Mouse (Mus musculus) intestine, embryonic 14.5 days (tissue): ENCODE measurements around the gene Zfp385b. TPM values are rescaled to one million over a fixed set of nuclear protein-coding genes. Genes with fewer than 3 reads are reported as not detected.
A peak's percentile ranks its signal among the peaks of the same experiment; 100 is the strongest.

ENCODE experiments used
- ATAC-seq: fragments of 200-750 bp; cut with Nextera tagmentation; replicated peaks from 2 replicates; pipeline ENCODE4 v1.8.0; 2017; ENCODE audit warnings: low read depth, moderate number of reproducible peaks, moderate TSS enrichment, moderate library complexity; ENCODE audit not compliant: low FRiP score, low TSS enrichment
- DNase-seq: peaks from one replicate; pipeline ENCODE4 v3.0.0-alpha.2; 2018; ENCODE audit warnings: low spot score
- H3K27ac ChIP-seq: fragments of 300-500 bp; sonication (generic); 2 replicates; pipeline ENCODE4 v1.5.1; 2014; ENCODE audit warnings: low read depth, mild to moderate bottlenecking, control low read depth
- H3K27me3 ChIP-seq: fragments of 300-500 bp; sonication (generic); replicated peaks from 2 replicates; pipeline ENCODE4 v1.6.1; 2014; ENCODE audit warnings: low read length, control low read depth; ENCODE audit not compliant: control insufficient read depth, insufficient read depth
- H3K36me3 ChIP-seq: fragments of 300-500 bp; sonication (generic); 2 replicates; pipeline ENCODE4 v1.6.1; 2014; ENCODE audit warnings: low read length, control low read depth; ENCODE audit not compliant: control insufficient read depth, insufficient read depth
- H3K4me1 ChIP-seq: fragments of 300-500 bp; sonication (generic); replicated peaks from 2 replicates; pipeline ENCODE4 v1.6.1; 2014; ENCODE audit warnings: low read length, control low read depth, mixed read lengths; ENCODE audit not compliant: control insufficient read depth, insufficient read depth
- H3K4me2 ChIP-seq: fragments of 300-500 bp; sonication (generic); 2 replicates; pipeline ENCODE4 v1.6.1; 2014; ENCODE audit warnings: low read length
- H3K4me3 ChIP-seq: fragments of 300-500 bp; sonication (generic); 2 replicates; pipeline ENCODE4 v1.5.1; 2014; ENCODE audit warnings: low read depth, low read length, control low read depth, mixed read lengths
- H3K9ac ChIP-seq: fragments of 300-500 bp; sonication (generic); 2 replicates; pipeline ENCODE4 v1.6.1; 2014; ENCODE audit warnings: mild to moderate bottlenecking, low read length
- H3K9me3 ChIP-seq: fragments of 300-500 bp; sonication (generic); 2 replicates; pipeline ENCODE4 v1.6.1; 2016; ENCODE audit warnings: low read length, control low read depth; ENCODE audit not compliant: control insufficient read depth
- WGBS: fragments of 180-500 bp; shearing (Covaris S2); extraction: QIAGEN DNeasy Blood & Tissue Kit; methylation state at CpG from one replicate; pipeline ENCODE4 v1.1.7; 2014; 5-methylcytosine and 5-hydroxymethylcytosine counted together
- polyA plus RNA-seq: library from polyadenylated mRNA; unstranded; fragments of >200 nt; fragmentation: Nextera tagmentation; extraction: Ambion mirVana; gene quantifications from 2 replicates; pipeline ENCODE4 v1.2.1, GENCODE M21; 2014

Gene Zfp385b
- polyA plus RNA-seq, 1 experiment from 2014 or later = 7.9 TPM

DNA sequence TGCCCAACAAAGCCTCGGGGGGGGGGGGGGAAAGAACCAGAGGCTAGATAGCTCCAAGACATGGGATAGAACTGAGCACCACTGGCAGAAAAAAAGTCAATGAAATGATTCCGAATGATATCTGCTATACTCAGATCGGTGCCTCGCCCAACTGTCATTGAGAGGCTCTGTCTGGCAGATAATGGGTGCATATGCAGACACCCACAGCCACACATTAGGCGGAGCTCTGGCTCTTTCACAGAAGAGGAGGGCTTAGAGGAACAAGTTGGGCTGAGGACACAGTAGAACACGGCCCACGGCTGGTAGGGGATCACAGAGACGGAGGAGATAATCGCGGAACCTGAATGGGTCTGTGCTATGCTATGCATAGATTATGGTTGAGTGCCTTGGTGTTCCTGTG, 145.7 kb downstream of the Zfp385b start:
- ATAC-seq = no peak
- WGBS = 90% methylated on average over 10 of the region's 10 CpGs
- no peak overlapping the region for H3K9ac ChIP-seq
- DNase-seq = no peak
- H3K27ac ChIP-seq = no peak overlapping the region
- no peaks in the 10 kb centered on the region for H3K9me3 ChIP-seq
- no peaks in the 10 kb centered on the region for H3K36me3 ChIP-seq
- H3K4me1 ChIP-seq = no peaks in the 10 kb centered on the region
- H3K4me3 ChIP-seq = no peak overlapping the region
- H3K27me3 ChIP-seq = no peaks in the 10 kb centered on the region
- H3K4me2 ChIP-seq = no peak overlapping the region

DNA sequence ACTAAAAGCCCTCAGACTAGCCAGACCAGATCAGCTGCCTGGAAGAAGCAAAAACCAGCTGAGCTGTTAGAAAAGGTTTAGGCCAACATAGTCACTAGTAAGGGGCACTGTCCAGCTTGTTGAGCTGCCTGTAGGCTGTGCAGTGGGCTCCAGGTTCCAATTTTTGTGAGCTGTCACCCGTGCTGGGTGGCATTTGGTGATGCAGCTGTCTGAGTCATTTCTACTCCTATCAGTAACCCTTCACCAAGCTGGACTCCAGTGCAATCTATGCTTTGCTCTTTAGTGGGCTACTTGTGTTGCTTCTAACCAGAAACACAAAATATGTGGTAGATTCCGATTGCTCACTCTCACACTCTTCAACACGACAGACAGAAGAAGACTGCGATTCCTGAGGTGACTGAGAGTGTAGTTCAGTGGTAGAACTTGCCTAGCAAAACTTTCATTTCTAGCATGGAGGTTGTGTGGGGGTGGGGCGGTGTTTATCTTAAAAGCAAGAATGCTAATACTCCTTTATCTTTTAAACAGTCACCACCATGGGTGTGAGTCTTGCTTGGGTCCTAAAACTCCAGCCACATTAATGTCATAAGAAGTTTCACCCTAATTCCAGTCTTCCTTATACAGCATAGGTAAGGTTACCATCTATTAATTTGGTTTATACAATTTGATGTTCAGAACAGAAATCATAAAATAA, 147.1 kb downstream of the Zfp385b start:
- Histone ChIP-seq H3K4me1 (no peaks in the 10 kb centered on the region), H3K27me3 (no peaks in the 10 kb centered on the region), H3K36me3 (no peaks in the 10 kb centered on the region), H3K4me2 (no peak overlapping the region), H3K9ac (no peak overlapping the region), H3K27ac (no peak overlapping the region), H3K4me3 (no peak overlapping the region), H3K9me3 (no peaks in the 10 kb centered on the region)
- DNase-seq (no peak), ATAC-seq (no peak)
- 87% methylated on average over 5 of the region's 5 CpGs for WGBS

DNA sequence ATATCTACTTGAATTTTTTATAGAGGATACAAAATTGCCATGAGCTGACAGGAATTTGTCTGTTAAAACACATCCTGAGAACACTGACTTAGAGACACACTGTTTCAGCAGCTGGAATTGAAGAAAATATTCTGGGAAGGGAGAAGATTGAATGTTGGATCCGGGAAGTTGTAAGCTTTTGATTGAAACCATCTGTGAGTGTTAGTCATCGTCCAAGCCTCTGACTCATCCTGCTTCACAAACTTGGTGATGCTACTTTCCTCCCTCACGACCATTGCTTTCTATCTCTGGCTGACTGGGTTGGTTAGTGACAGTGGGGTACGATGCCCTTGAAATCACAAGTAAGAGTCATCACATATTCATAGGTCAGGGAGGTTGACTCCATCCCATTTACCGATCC, 157.3 kb downstream of the Zfp385b start:
- H3K9ac ChIP-seq = no peak overlapping the region
- ATAC-seq = no peak
- H3K9me3 ChIP-seq = no peaks in the 10 kb centered on the region
- WGBS = 63% methylated on average over 5 of the region's 5 CpGs
- no peak overlapping the region for H3K27ac ChIP-seq
- no peak overlapping the region for H3K4me2 ChIP-seq
- H3K4me3 ChIP-seq = no peak overlapping the region
- H3K4me1 ChIP-seq = no peaks in the 10 kb centered on the region
- no peak for DNase-seq
- H3K36me3 ChIP-seq = no peaks in the 10 kb centered on the region
- no peaks in the 10 kb centered on the region for H3K27me3 ChIP-seq

DNA sequence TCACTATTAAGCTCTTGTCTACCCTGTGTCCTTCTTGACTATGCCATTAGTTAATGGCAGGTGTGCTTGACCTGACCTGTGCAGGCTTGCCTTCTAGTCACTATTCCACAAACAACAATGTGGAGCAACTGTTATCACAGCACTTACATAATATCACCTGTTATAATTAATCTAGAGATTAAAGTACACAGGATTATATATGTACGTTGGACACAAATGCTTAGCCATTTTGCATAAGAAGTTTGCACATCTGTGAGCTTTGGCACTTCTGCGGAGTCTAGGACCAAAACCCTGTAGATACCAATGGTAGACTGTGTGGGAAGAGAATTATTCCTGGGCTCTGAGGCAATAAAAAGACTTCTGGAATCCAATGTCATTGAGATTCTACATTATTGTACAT, 165.8 kb downstream of the Zfp385b start:
- H3K4me2 ChIP-seq = no peak overlapping the region
- WGBS = 96% methylated on average over 2 of the region's 2 CpGs
- no peak overlapping the region for H3K9ac ChIP-seq
- H3K36me3 ChIP-seq = no peaks in the 10 kb centered on the region
- H3K4me3 ChIP-seq = no peak overlapping the region
- no peaks in the 10 kb centered on the region for H3K4me1 ChIP-seq
- no peak overlapping the region for H3K27ac ChIP-seq
- DNase-seq = no peak
- H3K27me3 ChIP-seq = no peaks in the 10 kb centered on the region
- no peaks in the 10 kb centered on the region for H3K9me3 ChIP-seq
- no peak for ATAC-seq

DNA sequence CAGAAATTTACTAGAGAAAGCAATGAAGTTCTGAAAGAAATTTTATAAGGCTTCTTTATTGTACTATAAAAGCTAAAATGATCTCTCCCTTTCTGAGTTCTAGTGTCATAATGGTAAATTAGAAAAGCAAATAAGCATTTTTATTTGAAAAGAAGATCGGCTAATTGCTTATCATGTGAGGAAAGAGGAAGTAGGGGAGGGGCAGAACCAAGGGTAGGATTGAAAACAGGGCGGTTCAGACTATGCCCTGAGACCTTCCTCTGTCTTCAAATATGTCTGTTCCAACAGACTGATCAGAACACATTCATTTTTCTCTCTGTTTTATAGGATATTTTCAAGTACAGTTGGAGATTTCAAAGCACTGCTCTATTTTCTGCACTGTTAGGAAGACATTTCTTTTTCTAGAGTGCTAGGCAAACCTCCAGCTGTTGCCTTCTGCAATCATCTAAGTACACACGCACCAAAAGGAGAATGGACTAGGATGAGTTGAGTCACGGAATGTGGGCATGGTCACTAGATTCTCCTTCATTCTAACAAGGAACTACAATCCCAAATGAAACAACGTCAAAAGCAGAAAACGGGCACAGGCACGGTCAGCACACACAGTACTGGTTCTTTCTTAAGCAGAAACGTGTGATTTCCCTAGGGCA, 177.8 kb downstream of the Zfp385b start:
- no peaks in the 10 kb centered on the region for H3K27me3 ChIP-seq
- H3K4me3 ChIP-seq = no peak overlapping the region
- no peak for DNase-seq
- no peaks in the 10 kb centered on the region for H3K36me3 ChIP-seq
- H3K9me3 ChIP-seq = no peaks in the 10 kb centered on the region
- H3K27ac ChIP-seq = no peak overlapping the region
- no peak overlapping the region for H3K4me2 ChIP-seq
- ATAC-seq = no peak
- H3K9ac ChIP-seq = no peak overlapping the region
- no peaks in the 10 kb centered on the region for H3K4me1 ChIP-seq
- WGBS = 87% methylated on average over 8 of the region's 8 CpGs

DNA sequence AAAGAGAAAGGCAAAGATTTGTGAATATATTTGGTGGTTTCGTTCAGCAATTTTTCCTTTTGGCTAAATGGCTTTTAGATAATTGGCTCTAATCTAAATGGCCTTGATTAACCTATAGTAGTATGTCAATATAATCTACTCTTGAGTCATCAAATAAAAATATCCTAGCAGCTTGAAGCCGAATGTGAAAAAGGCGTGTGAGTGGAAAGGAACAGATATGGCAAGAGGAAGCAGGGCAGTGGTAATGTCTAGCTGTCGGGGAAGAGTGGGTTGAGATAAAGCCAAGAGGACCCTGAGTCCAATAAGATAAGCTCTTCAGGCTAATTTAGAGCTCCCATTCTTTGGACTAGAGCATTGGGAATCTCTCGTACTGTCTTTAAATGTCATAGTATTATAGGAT, 179.4 kb downstream of the Zfp385b start:
- Histone ChIP-seq H3K4me2 (no peak overlapping the region), H3K9me3 (no peaks in the 10 kb centered on the region), H3K36me3 (no peaks in the 10 kb centered on the region), H3K9ac (no peak overlapping the region), H3K27me3 (no peaks in the 10 kb centered on the region), H3K4me3 (no peak overlapping the region), H3K27ac (no peak overlapping the region), H3K4me1 (no peaks in the 10 kb centered on the region)
- ATAC-seq (no peak), DNase-seq (no peak)
- WGBS = 75% methylated on average over 5 of the region's 5 CpGs

DNA sequence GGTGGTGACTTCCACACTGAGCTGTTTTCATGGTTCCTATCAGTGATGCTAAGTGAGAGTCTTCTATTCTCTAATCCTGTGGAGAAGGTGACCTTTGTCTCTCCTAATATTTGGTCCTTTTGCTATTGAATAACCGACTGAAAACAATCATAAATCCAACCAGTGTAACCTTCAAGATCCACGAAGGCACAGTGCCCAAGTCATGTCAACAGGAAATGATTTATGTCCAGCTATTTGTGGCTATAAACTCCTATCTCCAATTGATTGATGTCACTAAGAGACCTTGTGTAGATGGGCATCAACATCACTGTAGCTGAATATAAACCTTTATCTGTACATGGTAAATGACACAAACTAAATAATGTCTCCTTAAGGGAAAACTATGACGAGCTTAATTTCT, 187.8 kb downstream of the Zfp385b start:
- no peak overlapping the region for H3K4me2 ChIP-seq
- DNase-seq (no peak), ATAC-seq (peak; percentile 36; the same call in 1 of the 2 replicates)
- no peak overlapping the region for H3K9ac ChIP-seq
- 30% methylated on average over 3 of the region's 3 CpGs for whole genome bisulfite sequencing
- no peak overlapping the region for H3K27ac ChIP-seq
- no peaks in the 10 kb centered on the region for H3K9me3 ChIP-seq
- H3K27me3 ChIP-seq = no peaks in the 10 kb centered on the region
- no peak overlapping the region for H3K4me3 ChIP-seq
- no peaks in the 10 kb centered on the region for H3K36me3 ChIP-seq
- no peaks in the 10 kb centered on the region for H3K4me1 ChIP-seq

DNA sequence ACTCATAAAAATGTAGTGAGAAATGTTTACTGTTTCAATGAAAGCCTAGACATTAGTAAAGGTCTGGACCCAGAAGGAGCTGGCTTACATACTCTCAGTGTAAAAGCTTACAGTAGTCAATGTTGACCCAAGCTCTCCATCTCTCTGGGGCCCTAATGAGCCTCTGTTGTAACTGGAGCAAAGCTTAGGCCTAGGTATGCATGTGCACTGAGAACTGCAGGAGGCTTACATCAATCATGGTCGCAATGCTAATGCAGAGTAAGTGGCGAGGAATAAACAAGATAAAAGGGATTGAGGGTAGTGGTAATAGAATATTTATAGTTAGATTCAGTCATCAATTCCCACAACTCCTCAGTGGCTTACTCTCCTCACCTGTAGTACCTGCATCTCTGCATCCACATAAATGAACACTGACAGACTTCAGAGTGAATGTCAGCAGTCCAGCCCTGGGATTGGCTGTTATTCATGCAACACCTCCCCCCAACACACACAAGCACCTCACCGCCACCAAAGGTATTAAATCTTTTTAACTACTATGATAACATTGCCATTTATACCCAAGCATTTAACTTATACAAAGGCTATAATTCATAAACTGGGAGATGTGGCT, 191.7 kb downstream of the Zfp385b start:
- DNase-seq = no peak
- H3K4me2 ChIP-seq = no peak overlapping the region
- 52% methylated on average over 3 of the region's 3 CpGs for WGBS
- no peak overlapping the region for H3K27ac ChIP-seq
- no peak overlapping the region for H3K4me3 ChIP-seq
- no peak for ATAC-seq
- no peaks in the 10 kb centered on the region for H3K36me3 ChIP-seq
- no peak overlapping the region for H3K9ac ChIP-seq
- H3K9me3 ChIP-seq = no peaks in the 10 kb centered on the region
- H3K4me1 ChIP-seq = no peaks in the 10 kb centered on the region
- no peaks in the 10 kb centered on the region for H3K27me3 ChIP-seq

DNA sequence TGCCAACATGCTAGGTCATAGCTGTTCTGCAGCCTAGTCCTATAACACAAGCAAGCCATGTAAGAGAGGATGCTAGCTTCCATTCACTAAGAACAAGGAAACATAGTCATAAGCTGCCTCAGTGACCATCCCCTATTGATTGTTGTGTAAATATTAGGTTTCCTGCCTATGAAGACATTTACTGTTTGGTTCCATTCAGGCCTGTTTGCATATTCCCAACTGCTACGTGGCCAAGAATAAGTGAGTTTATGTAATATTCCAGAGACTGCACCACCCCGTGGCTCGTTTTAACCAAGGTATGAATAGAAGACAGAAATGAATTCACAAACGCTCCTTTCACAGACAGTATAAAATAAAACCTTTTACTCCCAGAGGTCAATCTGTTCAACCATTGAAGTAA, 200.8 kb downstream of the Zfp385b start:
- no peak overlapping the region for H3K4me3 ChIP-seq
- no peak overlapping the region for H3K9ac ChIP-seq
- H3K36me3 ChIP-seq = no peaks in the 10 kb centered on the region
- H3K4me2 ChIP-seq = no peak overlapping the region
- 87% methylated on average over 4 of the region's 4 CpGs for WGBS
- no peak overlapping the region for H3K27ac ChIP-seq
- DNase-seq (no peak), ATAC-seq (no peak)
- H3K4me1 ChIP-seq = no peaks in the 10 kb centered on the region
- no peaks in the 10 kb centered on the region for H3K27me3 ChIP-seq
- no peaks in the 10 kb centered on the region for H3K9me3 ChIP-seq
